Mouse (Mus musculus) brain, adult 2 months (tissue): ENCODE data around the gene Cfap126.
"Not testable (repeated sequence)": the region's sequence is repeated elsewhere in the genome, so short reads cannot be mapped to it uniquely, and the experiment has no call there.

Experiments used
- DNase-seq: peaks from one replicate; pipeline ENCODE4 v3.0.0; 2011; ENCODE audit warnings: low read depth, low spot score

Gene Cfap126

GRCm38 (mm10) chr1:171113873-171114299, at the start of gene Cfap126:
Gene Cfap126 (plus strand): TSS chr1:171113918.
- DNase-seq, result peak; percentile 90

DNA sequence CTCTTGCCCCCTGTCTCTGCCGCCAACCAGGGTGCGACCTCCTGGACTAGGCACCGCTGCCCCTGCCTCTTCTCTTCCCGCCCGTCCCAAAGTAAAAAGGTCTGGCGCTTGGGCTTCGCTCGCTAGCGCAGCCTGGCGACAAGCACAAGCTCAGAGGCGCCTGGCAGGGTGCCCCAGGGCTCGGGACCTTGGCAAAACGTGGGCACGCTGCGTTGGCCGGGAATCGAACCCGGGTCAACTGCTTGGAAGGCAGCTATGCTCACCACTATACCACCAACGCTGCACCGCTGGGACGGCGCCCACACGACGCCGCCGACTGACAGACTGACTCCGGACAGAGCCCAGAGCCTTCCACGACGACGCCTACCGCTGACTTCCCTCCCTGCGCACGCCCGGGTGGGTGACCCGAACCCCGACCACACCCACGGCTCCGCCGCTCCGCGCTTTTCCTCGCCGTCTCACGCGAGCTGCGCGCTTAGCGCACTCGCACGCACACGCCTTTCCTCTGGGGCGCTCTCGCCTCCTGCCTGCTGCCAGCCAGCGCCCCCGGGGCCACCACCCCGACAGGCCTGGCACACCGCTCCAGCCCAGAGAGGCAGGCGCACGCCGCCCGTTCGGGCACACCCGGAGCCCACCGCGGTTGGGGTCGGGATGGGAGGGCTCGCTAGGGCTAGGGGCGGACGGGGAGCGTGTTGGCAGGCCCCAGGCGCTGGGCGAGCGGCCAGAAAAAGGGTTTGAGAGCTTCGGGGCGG, 49.1 kb upstream of the Cfap126 start, which contains the start of gene Fcgr3:
Fcgr3 (minus strand) TSS at position 445 of the 752 bp plus-strand sequence.
- DNase-seq, result peak; percentile 27

DNA sequence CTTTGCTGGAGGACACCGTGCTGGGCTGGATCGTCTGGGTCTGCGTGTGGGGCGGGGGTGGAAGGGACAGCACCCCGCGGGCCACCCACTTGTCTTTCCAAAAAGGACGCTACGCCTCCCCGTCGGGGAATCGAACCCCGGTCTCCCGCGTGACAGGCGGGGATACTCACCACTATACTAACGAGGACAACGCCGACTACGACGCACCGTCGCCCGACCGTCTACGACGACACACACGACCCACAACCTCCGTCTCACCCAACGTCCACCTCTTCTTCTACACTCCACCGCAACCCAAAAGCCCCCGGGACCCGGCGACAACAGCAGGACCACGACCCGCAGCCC, 48.5 kb upstream of the Cfap126 start:
- DNase-seq, result not testable (repeated sequence)

DNA sequence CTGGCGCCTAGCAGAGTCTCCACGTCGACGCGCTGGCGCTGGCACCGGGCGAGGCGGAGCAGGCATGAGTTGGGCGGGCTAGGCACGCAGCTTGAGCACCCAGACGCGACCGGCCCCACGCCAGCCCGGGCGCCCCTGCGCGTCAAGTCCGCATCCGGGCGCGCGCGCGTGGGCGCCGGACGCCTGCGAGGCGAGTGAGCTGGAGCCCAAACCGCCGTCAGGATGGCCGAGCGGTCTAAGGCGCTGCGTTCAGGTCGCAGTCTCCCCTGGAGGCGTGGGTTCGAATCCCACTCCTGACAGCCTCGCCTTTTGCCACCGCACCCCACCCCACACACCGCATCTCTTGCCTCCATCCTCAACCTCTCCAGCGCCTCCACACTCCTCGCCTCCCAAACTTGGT, 48.0 kb upstream of the Cfap126 start:
- not testable (repeated sequence) for DNase-seq

DNA sequence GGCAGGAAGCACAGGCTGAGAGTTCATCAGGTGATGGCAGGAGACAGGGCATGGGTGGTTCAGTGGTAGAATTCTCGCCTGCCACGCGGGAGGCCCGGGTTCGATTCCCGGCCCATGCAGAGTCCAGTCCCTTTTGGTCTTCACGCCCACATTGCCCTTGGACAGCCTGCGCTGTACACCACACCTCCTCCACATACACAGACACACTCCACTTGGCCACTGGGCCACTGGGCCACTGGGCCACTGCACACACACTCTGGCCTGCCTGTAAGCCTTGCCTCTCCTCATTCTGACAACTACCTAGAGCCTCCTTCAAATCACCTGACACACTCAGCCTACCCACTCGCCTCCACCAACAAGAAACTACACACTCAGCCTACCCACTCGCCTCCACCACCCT, 47.1 kb upstream of the Cfap126 start:
- not testable (repeated sequence) for DNase-seq

DNA sequence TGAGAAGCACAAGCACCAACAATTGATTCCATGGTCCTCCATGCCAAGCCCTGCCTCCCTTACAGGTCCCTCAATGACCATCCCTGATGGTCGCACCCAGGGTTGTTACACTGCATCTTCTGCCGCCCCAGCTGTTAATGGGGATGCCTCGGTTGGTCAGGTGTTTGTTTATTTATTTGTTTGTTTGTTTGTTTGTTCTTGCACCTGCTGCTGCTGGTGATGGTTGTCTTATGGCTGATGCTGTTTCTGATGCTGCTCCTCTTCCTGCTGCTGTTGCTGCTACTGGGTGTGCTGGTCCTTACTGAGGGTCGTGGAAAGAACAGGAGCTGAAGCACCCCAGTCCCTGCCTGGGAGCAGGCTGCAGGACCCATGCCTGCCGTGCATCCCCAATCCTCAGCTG, 45.8 kb upstream of the Cfap126 start:
- DNase-seq, result not testable (repeated sequence)

DNA sequence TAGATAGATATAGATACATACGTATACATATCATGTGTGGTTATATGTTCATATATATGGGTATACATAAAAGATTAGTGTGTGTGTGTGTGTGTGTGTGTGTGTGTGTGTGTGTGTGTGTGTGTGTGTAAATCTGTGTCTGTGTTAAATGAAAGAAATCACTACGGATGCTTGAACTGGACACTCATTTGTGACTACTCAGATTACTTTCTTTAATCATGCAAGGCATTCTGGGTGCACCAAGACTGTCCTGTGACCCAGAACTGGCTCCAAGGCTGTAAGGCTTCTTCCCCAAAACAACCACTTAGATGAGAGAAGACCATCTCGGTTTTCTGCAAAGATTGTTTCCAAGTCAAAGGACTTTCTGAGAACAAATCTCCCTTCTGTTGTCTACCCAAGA, 44.2 kb upstream of the Cfap126 start:
- DNase-seq, result not testable (repeated sequence)

- DNase-seq, result not testable (repeated sequence)
Observed at GRCm38 (mm10) chr1:171070879-171071278, 42.8 kb upstream of the Cfap126 start.

GRCm38 (mm10) chr1:171071726-171072125, 42.0 kb upstream of the Cfap126 start:
- DNase-seq, result not testable (repeated sequence)

DNA sequence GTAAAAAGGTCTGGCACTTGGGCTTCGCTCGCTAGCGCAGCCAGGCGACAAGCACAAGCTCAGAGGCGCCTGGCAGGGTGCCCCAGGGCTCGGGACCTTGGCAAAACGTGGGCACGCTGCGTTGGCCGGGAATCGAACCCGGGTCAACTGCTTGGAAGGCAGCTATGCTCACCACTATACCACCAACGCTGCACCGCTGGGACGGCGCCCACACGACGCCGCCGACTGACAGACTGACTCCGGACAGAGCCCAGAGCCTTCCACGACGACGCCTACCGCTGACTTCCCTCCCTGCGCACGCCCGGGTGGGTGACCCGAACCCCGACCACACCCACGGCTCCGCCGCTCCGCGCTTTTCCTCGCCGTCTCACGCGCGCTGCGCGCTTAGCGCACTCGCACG, 41.5 kb upstream of the Cfap126 start:
- DNase-seq, result not testable (repeated sequence)

GRCm38 (mm10) chr1:171074283-171074682, 39.4 kb upstream of the Cfap126 start:
- DNase-seq, result peak; percentile 19

DNA sequence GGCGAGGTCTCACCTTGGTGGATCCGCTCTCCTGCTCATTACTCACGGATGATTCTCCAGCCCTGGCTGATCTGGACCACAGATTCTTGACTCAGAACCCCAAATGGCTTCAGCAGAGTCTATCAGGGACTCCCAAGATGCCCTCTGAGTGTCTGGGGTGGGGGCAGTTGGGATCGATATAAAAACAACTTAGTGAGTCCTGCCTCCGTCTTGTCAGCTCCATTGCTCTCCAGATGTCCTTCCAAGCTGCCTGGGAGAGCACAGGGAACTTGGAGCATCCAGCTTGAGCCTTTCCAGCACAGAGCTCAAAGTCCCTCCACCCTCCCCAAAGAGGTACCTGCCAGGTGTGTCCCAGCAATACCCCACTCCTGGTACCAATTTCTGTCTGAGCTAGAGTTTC, 37.5 kb upstream of the Cfap126 start:
- DNase-seq, result not testable (repeated sequence)

DNA sequence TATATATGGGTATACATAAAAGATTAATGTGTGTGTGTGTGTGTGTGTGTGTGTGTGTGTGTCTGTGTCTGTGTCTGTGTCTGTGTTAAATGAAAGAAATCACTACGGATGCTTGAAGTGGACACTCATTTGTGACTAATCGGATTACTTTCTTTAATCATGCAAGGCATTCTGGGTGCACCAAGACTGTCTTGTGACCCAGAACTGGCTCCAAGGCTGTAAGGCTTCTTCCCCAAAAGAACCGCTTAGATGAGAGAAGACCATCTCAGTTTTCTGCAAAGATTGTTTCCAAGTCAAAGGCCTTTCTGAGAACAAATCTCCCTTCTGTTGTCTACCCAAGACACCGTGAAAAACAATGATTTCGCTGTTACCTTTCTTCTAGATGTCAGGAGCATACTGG, 36.5 kb upstream of the Cfap126 start:
- DNase-seq, result not testable (repeated sequence)

GRCm38 (mm10) chr1:171077955-171078354, 35.8 kb upstream of the Cfap126 start:
- DNase-seq, result not testable (repeated sequence)

DNA sequence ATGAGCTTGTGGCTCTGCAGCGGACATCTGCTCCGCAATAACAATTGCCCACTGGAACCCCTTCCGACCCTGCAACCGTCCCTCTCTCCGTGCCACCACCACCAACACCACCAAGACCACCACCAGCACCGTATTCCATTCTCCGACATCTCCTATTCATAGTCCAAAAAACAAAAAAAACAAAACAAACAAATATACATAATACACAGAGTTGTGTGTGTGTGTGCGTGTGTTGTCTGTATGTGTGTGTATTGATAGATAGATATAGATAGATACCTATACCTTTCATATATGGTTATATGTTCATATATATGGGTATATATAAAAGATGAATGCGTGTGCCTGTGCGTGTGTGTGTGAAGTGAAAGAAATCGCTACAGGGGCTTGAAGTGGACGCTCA, 35.3 kb upstream of the Cfap126 start:
- not testable (repeated sequence) for DNase-seq

- DNase-seq, result not testable (repeated sequence)
Observed at GRCm38 (mm10) chr1:171079345-171079744, 34.4 kb upstream of the Cfap126 start.

DNA sequence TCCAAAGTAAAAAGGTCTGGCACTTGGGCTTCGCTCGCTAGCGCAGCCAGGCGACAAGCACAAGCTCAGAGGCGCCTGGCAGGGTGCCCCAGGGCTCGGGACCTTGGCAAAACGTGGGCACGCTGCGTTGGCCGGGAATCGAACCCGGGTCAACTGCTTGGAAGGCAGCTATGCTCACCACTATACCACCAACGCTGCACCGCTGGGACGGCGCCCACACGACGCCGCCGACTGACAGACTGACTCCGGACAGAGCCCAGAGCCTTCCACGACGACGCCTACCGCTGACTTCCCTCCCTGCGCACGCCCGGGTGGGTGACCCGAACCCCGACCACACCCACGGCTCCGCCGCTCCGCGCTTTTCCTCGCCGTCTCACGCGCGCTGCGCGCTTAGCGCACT, 33.9 kb upstream of the Cfap126 start:
- DNase-seq, result not testable (repeated sequence)

DNA sequence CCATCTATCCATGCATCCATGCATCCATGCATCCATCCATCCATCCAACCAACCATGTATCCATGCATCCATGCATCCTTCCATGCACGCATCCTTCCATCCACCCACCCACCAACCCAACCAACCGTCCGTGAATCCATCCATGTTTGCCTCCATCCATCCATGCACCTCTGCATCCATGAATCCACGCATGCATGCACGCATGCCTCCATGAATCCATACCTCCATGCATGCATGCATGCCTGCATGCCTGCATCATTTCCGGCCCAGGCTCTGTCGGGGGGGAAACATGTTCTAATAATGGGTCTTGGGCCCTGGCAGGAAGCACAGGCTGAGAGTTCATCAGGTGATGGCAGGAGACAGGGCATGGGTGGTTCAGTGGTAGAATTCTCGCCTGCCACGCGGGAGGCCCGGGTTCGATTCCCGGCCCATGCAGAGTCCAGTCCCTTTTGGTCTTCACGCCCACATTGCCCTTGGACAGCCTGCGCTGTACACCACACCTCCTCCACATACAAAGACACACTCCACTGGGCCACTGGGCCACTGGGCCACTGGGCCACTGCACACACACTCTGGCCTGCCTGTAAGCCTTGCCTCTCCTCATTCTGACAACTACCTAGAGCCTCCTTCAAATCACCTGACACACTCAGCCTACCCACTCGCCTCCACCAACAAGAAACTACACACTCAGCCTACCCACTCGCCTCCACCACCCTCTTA, 32.0 kb upstream of the Cfap126 start:
- not testable (repeated sequence) for DNase-seq

DNA sequence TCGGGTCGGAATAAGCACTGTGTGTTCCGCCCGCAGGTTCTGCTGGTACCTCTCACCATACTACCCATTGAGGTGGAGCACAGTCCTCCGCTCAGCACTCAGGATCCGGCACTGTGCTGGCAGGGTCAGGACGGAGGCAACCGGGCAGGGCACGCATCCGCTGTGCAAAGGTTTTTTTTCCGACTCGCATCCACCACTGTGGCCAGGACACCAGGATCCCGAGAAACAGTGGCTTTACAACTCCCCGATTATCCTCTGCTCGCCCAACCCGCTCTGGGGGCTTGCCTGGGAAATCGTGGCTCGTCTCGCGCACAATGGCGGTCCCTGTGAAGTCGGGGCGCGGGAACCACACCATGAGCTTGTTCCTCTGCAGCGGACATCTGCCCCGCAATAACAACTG, 28.0 kb upstream of the Cfap126 start:
- DNase-seq, result no peak

- DNase-seq, result not testable (repeated sequence)
Observed at GRCm38 (mm10) chr1:171088237-171088869, 25.4 kb upstream of the Cfap126 start.

DNA sequence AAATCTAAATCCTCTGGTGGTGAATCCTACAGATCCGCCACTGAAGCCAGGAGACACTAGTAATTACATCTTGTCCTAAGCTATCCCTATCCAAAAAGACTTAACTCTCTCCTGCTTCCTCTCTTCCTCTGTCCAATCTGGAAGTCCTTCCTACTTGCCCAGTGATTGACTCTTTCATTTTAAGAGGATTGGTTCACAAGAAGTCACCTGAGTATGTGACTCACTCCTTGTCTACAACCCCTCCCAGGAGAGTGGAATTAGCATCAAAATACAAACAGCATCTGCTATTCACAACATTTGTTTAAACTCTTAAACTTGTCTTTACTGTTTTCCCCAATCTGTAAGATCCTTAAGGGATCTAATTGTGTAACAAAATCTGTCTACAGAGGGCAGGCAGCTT, 23.8 kb upstream of the Cfap126 start:
- no peak for DNase-seq

- no peak for DNase-seq
Observed at GRCm38 (mm10) chr1:171090761-171091160, 23.0 kb upstream of the Cfap126 start.
